Mouse (Mus musculus): ENCODE measurements at regions not wholly inside any gene's neighbourhood (a gene's known extent, or its start where the extent isn't known, plus 50 kb on each side); places are given as distances from the start of the nearest gene placed in this dataset.
"Not testable (repeated sequence)": the region's sequence is repeated elsewhere in the genome, so short reads cannot be mapped to it uniquely, and the experiment has no call there.

GRCm38 (mm10) chr1:185929761-185930160, 187.3 kb downstream of the Lyplal1 start:
- Histone ChIP-seq H3K36me3 (ENCODE audit: control insufficient read depth, insufficient read depth, low read length) (no peaks in the 10 kb centered on the region), H3K9ac (ENCODE audit: low read length) (no peak overlapping the region), H3K4me1 (replicated peaks; ENCODE audit: control insufficient read depth, insufficient read depth, low read length) (no peaks in the 10 kb centered on the region), H3K4me2 (ENCODE audit: low read depth, low read length, severe bottlenecking) (no peak overlapping the region), H3K27ac (ENCODE audit: low read depth, low read length) (no peak overlapping the region), H3K9me3 (ENCODE audit: control insufficient read depth, low read length) (no peaks in the 10 kb centered on the region), H3K4me3 (ENCODE audit: low read depth, low read length) (no peak overlapping the region), H3K27me3 (ENCODE audit: control insufficient read depth, insufficient read depth, low read length) (no peaks in the 10 kb centered on the region)
- no peak for ATAC-seq (replicated peaks; ENCODE audit: low FRiP score)
- 84% methylated on average over 5 of the region's 5 CpGs for WGBS
- no peak for DNase-seq (ENCODE audit: low spot score)

GRCm38 (mm10) chr1:185933623-185934022, 183.5 kb downstream of the Lyplal1 start:
- 88% methylated on average over 3 of the region's 3 CpGs for WGBS
- no peaks in the 10 kb centered on the region for H3K27me3 ChIP-seq (ENCODE audit: control insufficient read depth, insufficient read depth, low read length)
- no peaks in the 10 kb centered on the region for H3K9me3 ChIP-seq (ENCODE audit: control insufficient read depth, low read length)
- no peak overlapping the region for H3K9ac ChIP-seq (ENCODE audit: low read length)
- no peaks in the 10 kb centered on the region for H3K36me3 ChIP-seq (ENCODE audit: control insufficient read depth, insufficient read depth, low read length)
- H3K4me2 ChIP-seq (ENCODE audit: low read depth, low read length, severe bottlenecking): no peak overlapping the region
- H3K27ac ChIP-seq (ENCODE audit: low read depth, low read length): no peak overlapping the region
- H3K4me3 ChIP-seq (ENCODE audit: low read depth, low read length): no peak overlapping the region
- no peak for ATAC-seq (replicated peaks; ENCODE audit: low FRiP score)
- DNase-seq (ENCODE audit: low spot score): no peak
- H3K4me1 ChIP-seq (replicated peaks; ENCODE audit: control insufficient read depth, insufficient read depth, low read length): no peaks in the 10 kb centered on the region

GRCm38 (mm10) chr1:185937026-185937425, 180.1 kb downstream of the Lyplal1 start:
- H3K9ac ChIP-seq (ENCODE audit: low read length): no peak overlapping the region
- no peak overlapping the region for H3K4me2 ChIP-seq (ENCODE audit: low read depth, low read length, severe bottlenecking)
- H3K4me1 ChIP-seq (replicated peaks; ENCODE audit: control insufficient read depth, insufficient read depth, low read length): no peaks in the 10 kb centered on the region
- DNase-seq (ENCODE audit: low spot score) (no peak), ATAC-seq (replicated peaks; ENCODE audit: low FRiP score) (no peak)
- H3K4me3 ChIP-seq (ENCODE audit: low read depth, low read length): no peak overlapping the region
- no peak overlapping the region for H3K27ac ChIP-seq (ENCODE audit: low read depth, low read length)
- no peaks in the 10 kb centered on the region for H3K27me3 ChIP-seq (ENCODE audit: control insufficient read depth, insufficient read depth, low read length)
- H3K9me3 ChIP-seq (ENCODE audit: control insufficient read depth, low read length): no peaks in the 10 kb centered on the region
- H3K36me3 ChIP-seq (ENCODE audit: control insufficient read depth, insufficient read depth, low read length): no peaks in the 10 kb centered on the region

GRCm38 (mm10) chr1:185939914-185940313, 177.2 kb downstream of the Lyplal1 start:
- H3K36me3 ChIP-seq (ENCODE audit: control insufficient read depth, insufficient read depth, low read length): no peaks in the 10 kb centered on the region
- no peak overlapping the region for H3K27ac ChIP-seq (ENCODE audit: low read depth, low read length)
- no peak overlapping the region for H3K9ac ChIP-seq (ENCODE audit: low read length)
- ATAC-seq (replicated peaks; ENCODE audit: low FRiP score) (no peak), DNase-seq (ENCODE audit: low spot score) (no peak)
- H3K9me3 ChIP-seq (ENCODE audit: control insufficient read depth, low read length): no peaks in the 10 kb centered on the region
- no peak overlapping the region for H3K4me3 ChIP-seq (ENCODE audit: low read depth, low read length)
- no peak overlapping the region for H3K4me2 ChIP-seq (ENCODE audit: low read depth, low read length, severe bottlenecking)
- WGBS: 78% methylated on average over 3 of the region's 3 CpGs
- H3K4me1 ChIP-seq (replicated peaks; ENCODE audit: control insufficient read depth, insufficient read depth, low read length): no peaks in the 10 kb centered on the region
- no peaks in the 10 kb centered on the region for H3K27me3 ChIP-seq (ENCODE audit: control insufficient read depth, insufficient read depth, low read length)

GRCm38 (mm10) chr1:185940511-185940910, 176.6 kb downstream of the Lyplal1 start:
- Histone ChIP-seq H3K4me2 (ENCODE audit: low read depth, low read length, severe bottlenecking) (no peak overlapping the region), H3K9me3 (ENCODE audit: control insufficient read depth, low read length) (no peaks in the 10 kb centered on the region), H3K36me3 (ENCODE audit: control insufficient read depth, insufficient read depth, low read length) (no peaks in the 10 kb centered on the region), H3K27me3 (ENCODE audit: control insufficient read depth, insufficient read depth, low read length) (no peaks in the 10 kb centered on the region), H3K4me3 (ENCODE audit: low read depth, low read length) (no peak overlapping the region), H3K4me1 (replicated peaks; ENCODE audit: control insufficient read depth, insufficient read depth, low read length) (no peaks in the 10 kb centered on the region), H3K27ac (ENCODE audit: low read depth, low read length) (no peak overlapping the region), H3K9ac (ENCODE audit: low read length) (no peak overlapping the region)
- 66% methylated on average over 1 of the region's 1 CpGs for WGBS
- DNase-seq (ENCODE audit: low spot score) (no peak), ATAC-seq (replicated peaks; ENCODE audit: low FRiP score) (no peak)

GRCm38 (mm10) chr1:185951163-185951562, 165.9 kb downstream of the Lyplal1 start:
- Histone ChIP-seq H3K4me1 (replicated peaks; ENCODE audit: control insufficient read depth, insufficient read depth, low read length) (no peaks in the 10 kb centered on the region), H3K36me3 (ENCODE audit: control insufficient read depth, insufficient read depth, low read length) (no peaks in the 10 kb centered on the region), H3K9ac (ENCODE audit: low read length) (no peak overlapping the region), H3K27ac (ENCODE audit: low read depth, low read length) (no peak overlapping the region), H3K27me3 (ENCODE audit: control insufficient read depth, insufficient read depth, low read length) (no peaks in the 10 kb centered on the region), H3K4me2 (ENCODE audit: low read depth, low read length, severe bottlenecking) (no peak overlapping the region), H3K9me3 (ENCODE audit: control insufficient read depth, low read length) (no peaks in the 10 kb centered on the region), H3K4me3 (ENCODE audit: low read depth, low read length) (no peak overlapping the region)
- 88% methylated on average over 1 of the region's 1 CpGs for WGBS
- DNase-seq (ENCODE audit: low spot score): no peak
- no peak for ATAC-seq (replicated peaks; ENCODE audit: low FRiP score)

- H3K27ac ChIP-seq (ENCODE audit: low read depth, low read length); H3K4me1 ChIP-seq (replicated peaks; ENCODE audit: control insufficient read depth, insufficient read depth, low read length); H3K9ac ChIP-seq (ENCODE audit: low read length); ATAC-seq (replicated peaks; ENCODE audit: low FRiP score); DNase-seq (ENCODE audit: low spot score); H3K4me2 ChIP-seq (ENCODE audit: low read depth, low read length, severe bottlenecking); H3K9me3 ChIP-seq (ENCODE audit: control insufficient read depth, low read length); H3K4me3 ChIP-seq (ENCODE audit: low read depth, low read length); H3K27me3 ChIP-seq (ENCODE audit: control insufficient read depth, insufficient read depth, low read length); H3K36me3 ChIP-seq (ENCODE audit: control insufficient read depth, insufficient read depth, low read length): not testable (repeated sequence)
- WGBS: 10% methylated on average over 1 of the region's 1 CpGs
Measured at GRCm38 (mm10) chr1:185955821-185956220, 161.3 kb downstream of the Lyplal1 start.

- Histone ChIP-seq H3K4me2 (ENCODE audit: low read depth, low read length, severe bottlenecking) (no peak overlapping the region), H3K9ac (ENCODE audit: low read length) (no peak overlapping the region), H3K27ac (ENCODE audit: low read depth, low read length) (no peak overlapping the region), H3K27me3 (ENCODE audit: control insufficient read depth, insufficient read depth, low read length) (no peaks in the 10 kb centered on the region), H3K4me1 (replicated peaks; ENCODE audit: control insufficient read depth, insufficient read depth, low read length) (no peaks in the 10 kb centered on the region), H3K4me3 (ENCODE audit: low read depth, low read length) (no peak overlapping the region), H3K9me3 (ENCODE audit: control insufficient read depth, low read length) (no peaks in the 10 kb centered on the region), H3K36me3 (ENCODE audit: control insufficient read depth, insufficient read depth, low read length) (no peaks in the 10 kb centered on the region)
- ATAC-seq (replicated peaks; ENCODE audit: low FRiP score) (no peak), DNase-seq (ENCODE audit: low spot score) (no peak)
- WGBS: 83% methylated on average over 3 of the region's 3 CpGs
Measured at GRCm38 (mm10) chr1:185957557-185957956, 159.6 kb downstream of the Lyplal1 start.

- Histone ChIP-seq H3K9me3 (ENCODE audit: control insufficient read depth, low read length) (no peaks in the 10 kb centered on the region), H3K4me1 (replicated peaks; ENCODE audit: control insufficient read depth, insufficient read depth, low read length) (no peaks in the 10 kb centered on the region), H3K9ac (ENCODE audit: low read length) (no peak overlapping the region), H3K4me2 (ENCODE audit: low read depth, low read length, severe bottlenecking) (no peak overlapping the region), H3K27me3 (ENCODE audit: control insufficient read depth, insufficient read depth, low read length) (no peaks in the 10 kb centered on the region), H3K36me3 (ENCODE audit: control insufficient read depth, insufficient read depth, low read length) (no peaks in the 10 kb centered on the region), H3K27ac (ENCODE audit: low read depth, low read length) (no peak overlapping the region), H3K4me3 (ENCODE audit: low read depth, low read length) (no peak overlapping the region)
- no peak for ATAC-seq (replicated peaks; ENCODE audit: low FRiP score)
- 60% methylated on average over 10 of the region's 10 CpGs for WGBS
- no peak for DNase-seq (ENCODE audit: low spot score)
Measured at GRCm38 (mm10) chr1:185958276-185958675, 158.8 kb downstream of the Lyplal1 start.

Measured in forebrain, embryonic 11.5 days (tissue).